Mouse (Mus musculus) c-Kit-negative CD71-positive TER-119-positive erythroid progenitor cells, embryonic 14.5 days (primary cell): ENCODE measurements around the gene Rab6a.
A peak's percentile ranks its signal among the peaks of the same experiment; 100 is the strongest.

Source experiments
- DNase-seq: peaks from one replicate; pipeline ENCODE4 v3.0.0-alpha.2; 2013; ENCODE audit warnings: low read depth, low spot score

The Rab6a gene

DNA sequence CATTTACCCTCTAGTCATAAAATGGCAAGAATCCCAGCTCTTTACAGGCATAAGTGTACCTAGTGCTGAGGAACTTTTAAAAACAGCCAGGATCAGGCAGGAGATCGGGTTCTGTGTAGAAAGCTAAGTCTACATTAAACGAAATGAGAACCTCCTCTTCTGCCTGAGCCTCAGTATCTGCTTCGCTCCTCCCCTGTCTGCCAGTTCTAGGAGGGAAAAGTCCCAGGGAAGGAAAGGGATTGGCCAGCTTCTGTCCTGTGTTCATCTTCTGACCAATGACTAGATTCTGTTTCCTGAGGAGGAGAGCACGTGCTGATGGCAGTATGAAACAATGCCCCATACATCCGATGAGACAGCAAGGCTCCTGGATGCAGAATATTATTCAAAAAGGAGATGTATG, 73.9 kb downstream of the Rab6a start:
- no peak for DNase-seq

DNA sequence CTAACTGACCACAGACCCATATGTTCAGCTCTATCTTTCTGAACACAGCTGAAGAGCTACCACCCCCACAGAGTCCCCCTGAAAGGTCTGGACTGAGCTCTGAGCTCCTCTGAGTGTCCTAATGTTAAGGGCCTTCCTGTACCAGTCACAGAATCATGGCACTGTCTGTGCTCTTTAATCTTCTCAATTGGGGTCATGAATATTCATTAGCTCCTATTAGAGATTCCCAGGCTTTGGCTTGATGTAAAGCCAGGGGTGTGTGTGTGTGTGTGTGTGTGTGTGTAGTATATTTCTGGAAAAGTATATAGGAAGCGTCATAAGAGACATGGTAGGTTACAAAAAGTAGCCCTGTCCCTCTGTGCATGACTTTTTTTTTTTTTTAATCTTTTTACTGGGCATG, 76.0 kb downstream of the Rab6a start:
- DNase-seq = no peak

GRCm38 (mm10) chr7:100684081-100684480, 76.9 kb downstream of the Rab6a start:
- peak; percentile 46 for DNase-seq

- peak; percentile 88 for DNase-seq
These were observed 77.3 kb downstream of the Rab6a start for GRCm38 (mm10) chr7:100684538-100684937.

DNA sequence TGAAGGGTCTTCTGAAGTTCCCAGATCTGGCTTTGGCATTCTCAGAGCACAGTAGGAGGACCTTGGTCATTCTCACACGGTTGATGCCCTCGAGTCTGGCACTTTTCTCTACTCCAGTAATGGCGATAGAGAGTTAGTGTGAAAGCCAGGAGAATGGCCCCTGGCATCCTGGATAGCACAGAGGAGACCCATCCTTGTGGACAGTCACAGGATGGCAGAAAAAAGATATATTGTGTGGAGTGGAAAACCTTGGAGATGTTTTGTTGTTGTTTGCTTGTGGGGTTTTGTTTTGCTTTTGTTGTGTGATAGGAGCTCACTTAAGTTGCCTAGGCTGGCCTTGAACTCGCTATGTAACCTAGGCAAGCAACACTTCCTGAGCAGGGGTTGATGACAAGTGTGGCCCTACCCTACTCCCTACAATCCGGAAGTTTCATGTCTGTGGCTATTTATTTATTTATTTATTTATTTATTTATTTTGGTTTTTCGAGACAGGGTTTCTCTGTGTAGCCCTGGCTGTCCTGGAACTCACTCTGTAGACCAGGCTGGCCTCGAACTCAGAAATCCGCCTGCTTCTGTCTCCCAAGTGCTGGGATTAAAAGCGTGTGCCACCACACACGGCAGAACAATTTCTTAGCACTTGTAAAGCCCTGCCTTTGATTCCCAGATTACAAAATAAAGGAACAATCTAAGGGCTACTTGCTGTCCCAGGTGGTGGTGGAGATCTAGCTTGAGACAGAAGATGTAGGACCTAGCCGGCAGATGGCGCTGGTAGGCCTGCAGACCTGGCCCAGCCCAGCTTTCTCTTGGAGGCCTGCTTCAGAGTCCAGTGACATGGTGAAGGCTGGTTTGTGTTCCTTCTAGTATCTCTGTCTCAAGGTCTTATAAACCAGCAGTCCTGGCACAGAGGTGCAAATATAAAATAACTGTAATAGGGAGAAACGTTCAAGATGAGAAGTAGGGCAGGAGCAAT, 78.1 kb downstream of the Rab6a start:
- DNase-seq = peak; percentile 68

GRCm38 (mm10) chr7:100688471-100688870, 81.3 kb downstream of the Rab6a start:
- no peak for DNase-seq
